Mouse (Mus musculus) MEL (cell line): ENCODE data around the gene Trpm8. TPM values are rescaled to one million over a fixed set of nuclear protein-coding genes. Genes with fewer than 3 reads are reported as not detected.

Experiments
- DNase-seq: peaks from one replicate; pipeline ENCODE4 v3.0.0; 2011; ENCODE audit warnings: low read depth, low spot score
- H3K27ac ChIP-seq: 2 replicates; pipeline ENCODE4 v1.5.1; 2012; ENCODE audit warnings: low read depth, mild to moderate bottlenecking, control low read depth, low read length, moderate library complexity; ENCODE audit not compliant: control insufficient read depth
- H3K27me3 ChIP-seq, 2 experiments: fragments of 150-350 bp in 1 of 2; sonication (generic) in 1 of 2; 2 replicates each; pipeline ENCODE4 v1.6.1; 2012; ENCODE audit warnings: low read length in 2 of 2, mild to moderate bottlenecking in 2 of 2, improper control_type of control experiment in 1 of 2, moderate library complexity in 1 of 2; ENCODE audit not compliant: insufficient read depth in 2 of 2, control insufficient read depth in 1 of 2
- H3K36me3 ChIP-seq, 2 experiments: 2 replicates each; pipeline ENCODE4 v1.6.1; 2012 to 2014; ENCODE audit warnings: low read length in 2 of 2, improper control_type of control experiment in 1 of 2, inconsistent platforms in 1 of 2, mild to moderate bottlenecking in 1 of 2; ENCODE audit not compliant: insufficient read depth in 2 of 2, control insufficient read depth in 1 of 2
- H3K4me1 ChIP-seq, 2 experiments: fragments of 150-350 bp in 1 of 2; sonication (generic) in 1 of 2; 2 replicates each; pipeline ENCODE4 v1.6.1; 2012; ENCODE audit warnings: low read length in 2 of 2, improper control_type of control experiment in 1 of 2, mild to moderate bottlenecking in 1 of 2; ENCODE audit not compliant: insufficient read depth in 2 of 2, control insufficient read depth in 1 of 2
- H3K4me3 ChIP-seq, 2 experiments: fragments of 150-350 bp in 1 of 2; sonication (generic) in 1 of 2; 2 replicates each; pipeline ENCODE4 v1.5.1; 2012; ENCODE audit warnings: low read depth in 2 of 2, low read length in 2 of 2, mild to moderate bottlenecking in 2 of 2, moderate library complexity in 2 of 2, control low read depth in 1 of 2, improper control_type of control experiment in 1 of 2; ENCODE audit not compliant: control insufficient read depth in 1 of 2, insufficient read depth in 1 of 2
- H3K79me2 ChIP-seq: 2 replicates; pipeline ENCODE4 v1.6.1; 2012; ENCODE audit warnings: mild to moderate bottlenecking, low read length, moderate library complexity; ENCODE audit not compliant: control insufficient read depth, poor library complexity, insufficient read depth
- H3K9ac ChIP-seq: 2 replicates; pipeline ENCODE4 v1.6.1; 2012; ENCODE audit warnings: low read depth, mild to moderate bottlenecking, control low read depth, low read length, moderate library complexity; ENCODE audit not compliant: control insufficient read depth, poor library complexity, severe bottlenecking
- H3K9me3 ChIP-seq: fragments of 150-350 bp; sonication (generic); replicated peaks from 2 replicates; pipeline ENCODE4 v1.6.1; 2012; ENCODE audit warnings: mild to moderate bottlenecking, low read length, improper control_type of control experiment, moderate library complexity; ENCODE audit not compliant: insufficient read depth
- BHLHE40 ChIP-seq: IDR thresholded peaks from 2 replicates; pipeline ENCODE4 v1.6.1; 2012; ENCODE audit warnings: low read depth, mild to moderate bottlenecking, inconsistent platforms, low read length, improper control_type of control experiment, borderline replicate concordance
- CHD2 ChIP-seq: IDR thresholded peaks from 2 replicates; pipeline ENCODE4 v1.6.1; 2011; ENCODE audit warnings: low read length, improper control_type of control experiment
- CTCF ChIP-seq, 3 experiments: IDR thresholded peaks in 2 of 3; conservative IDR thresholded peaks in 1 of 3; 2 replicates each; pipeline ENCODE4 v1.5.1; 2011 to 2012; ENCODE audit warnings: low read length in 3 of 3, low read depth in 2 of 3, mild to moderate bottlenecking in 2 of 3, improper control_type of control experiment in 1 of 3, inconsistent platforms in 1 of 3, mixed read lengths in 1 of 3, moderate library complexity in 1 of 3; ENCODE audit not compliant: control insufficient read depth in 1 of 3, insufficient read depth in 1 of 3, poor library complexity in 1 of 3, severe bottlenecking in 1 of 3
- E2F4 ChIP-seq: IDR thresholded peaks from 2 replicates; pipeline ENCODE4 v1.6.1; 2011; ENCODE audit warnings: low read depth, low read length, improper control_type of control experiment, borderline replicate concordance
- ELF1 ChIP-seq: IDR thresholded peaks from 2 replicates; pipeline ENCODE4 v1.6.1; 2014; ENCODE audit warnings: low read depth, mild to moderate bottlenecking, inconsistent platforms, low read length, improper control_type of control experiment, moderate library complexity
- EP300 ChIP-seq, 2 experiments: IDR thresholded peaks; 2 replicates each; pipeline ENCODE4 v1.6.1; 2011; ENCODE audit warnings: improper control_type of control experiment in 2 of 2, low read length in 2 of 2, low read depth in 1 of 2, mild to moderate bottlenecking in 1 of 2
- HCFC1 ChIP-seq: IDR thresholded peaks from 2 replicates; pipeline ENCODE4 v1.6.1; 2012; ENCODE audit warnings: low read depth, mild to moderate bottlenecking, inconsistent platforms, low read length, improper control_type of control experiment, moderate library complexity
- JUND ChIP-seq: IDR thresholded peaks from 2 replicates; pipeline ENCODE4 v1.6.1; 2011; ENCODE audit warnings: low read depth, mild to moderate bottlenecking, improper control_type of control experiment, low read length
- KAT2A ChIP-seq: conservative IDR thresholded peaks from 2 replicates; pipeline ENCODE4 v1.6.1; 2012; ENCODE audit warnings: low read depth, low read length, improper control_type of control experiment, inconsistent platforms
- MAFK ChIP-seq: IDR thresholded peaks from 2 replicates; pipeline ENCODE4 v1.6.1; 2011; ENCODE audit warnings: low read depth, mild to moderate bottlenecking, low read length, improper control_type of control experiment, borderline replicate concordance
- MAX ChIP-seq: IDR thresholded peaks from 2 replicates; pipeline ENCODE4 v1.6.1; 2011; ENCODE audit warnings: low read length, improper control_type of control experiment
- MAZ ChIP-seq: IDR thresholded peaks from 2 replicates; pipeline ENCODE4 v1.6.1; 2012; ENCODE audit warnings: low read depth, mild to moderate bottlenecking, inconsistent platforms, low read length, improper control_type of control experiment
- MEF2A ChIP-seq: IDR thresholded peaks from 2 replicates; pipeline ENCODE4 v1.6.1; 2014; ENCODE audit warnings: low read depth, mild to moderate bottlenecking, inconsistent platforms, low read length, improper control_type of control experiment; ENCODE audit not compliant: poor library complexity, insufficient replicate concordance, severe bottlenecking; ENCODE audit errors: extremely low read depth
- MXI1 ChIP-seq: IDR thresholded peaks from 2 replicates; pipeline ENCODE4 v1.6.1; 2011; ENCODE audit warnings: mild to moderate bottlenecking, low read depth, low read length, improper control_type of control experiment
- NELFE ChIP-seq: IDR thresholded peaks from 2 replicates; pipeline ENCODE4 v1.6.1; 2011; ENCODE audit warnings: low read depth, low read length, improper control_type of control experiment
- NRF1 ChIP-seq: IDR thresholded peaks from 2 replicates; pipeline ENCODE4 v1.6.1; 2014; ENCODE audit warnings: low read depth, mild to moderate bottlenecking, inconsistent platforms, low read length, improper control_type of control experiment, moderate library complexity; ENCODE audit not compliant: poor library complexity, insufficient read depth, severe bottlenecking
- POLR2AphosphoS2 ChIP-seq: IDR thresholded peaks from 2 replicates; pipeline ENCODE4 v1.6.1; 2011; ENCODE audit warnings: low read length, improper control_type of control experiment
- POLR2AphosphoS5 ChIP-seq: IDR thresholded peaks from 2 replicates; pipeline ENCODE4 v1.6.1; 2012; ENCODE audit warnings: low read depth, borderline replicate concordance, mild to moderate bottlenecking, inconsistent platforms, low read length, moderate library complexity, mixed read lengths
- RCOR1 ChIP-seq: IDR thresholded peaks from 2 replicates; pipeline ENCODE4 v1.6.1; 2012; ENCODE audit warnings: low read depth, mild to moderate bottlenecking, inconsistent platforms, low read length, improper control_type of control experiment
- SIN3A ChIP-seq: IDR thresholded peaks from 2 replicates; pipeline ENCODE4 v1.6.1; 2012; ENCODE audit warnings: low read length, improper control_type of control experiment, inconsistent platforms
- TAL1 ChIP-seq: IDR thresholded peaks from 2 replicates; pipeline ENCODE4 v1.6.1; 2012; ENCODE audit warnings: mild to moderate bottlenecking, inconsistent platforms, low read length, moderate library complexity, mixed read lengths
- TBP ChIP-seq: IDR thresholded peaks from 2 replicates; pipeline ENCODE4 v1.8.0; 2011; ENCODE audit warnings: low read depth, low read length, improper control_type of control experiment
- UBTF ChIP-seq: IDR thresholded peaks from 2 replicates; pipeline ENCODE4 v1.6.1; 2012; ENCODE audit warnings: low read depth, mild to moderate bottlenecking, inconsistent platforms, low read length, improper control_type of control experiment, moderate library complexity, borderline replicate concordance; ENCODE audit not compliant: insufficient read depth
- USF2 ChIP-seq, 2 experiments: IDR thresholded peaks; 2 replicates each; pipeline ENCODE4 v1.6.1; 2011 to 2012; ENCODE audit warnings: improper control_type of control experiment in 2 of 2, low read length in 2 of 2, borderline replicate concordance in 1 of 2, inconsistent platforms in 1 of 2, low read depth in 1 of 2, mild to moderate bottlenecking in 1 of 2; ENCODE audit not compliant: insufficient read depth in 1 of 2
- ZC3H11A ChIP-seq: IDR thresholded peaks from 2 replicates; pipeline ENCODE4 v1.6.1; 2012; ENCODE audit warnings: low read depth, mild to moderate bottlenecking, inconsistent platforms, low read length, improper control_type of control experiment
- ZKSCAN1 ChIP-seq: IDR thresholded peaks from 2 replicates; pipeline ENCODE4 v1.6.1; 2012; ENCODE audit warnings: low read depth, mild to moderate bottlenecking, inconsistent platforms, low read length, improper control_type of control experiment, moderate library complexity
- ZMIZ1 ChIP-seq: IDR thresholded peaks from 2 replicates; pipeline ENCODE4 v1.6.1; 2012; ENCODE audit warnings: low read depth, mild to moderate bottlenecking, inconsistent platforms, low read length, improper control_type of control experiment, moderate library complexity
- ZNF384 ChIP-seq: IDR thresholded peaks from 2 replicates; pipeline ENCODE4 v1.6.1; 2012; ENCODE audit warnings: low read depth, mild to moderate bottlenecking, inconsistent platforms, low read length, improper control_type of control experiment
- polyA plus RNA-seq, 2 experiments: library from polyadenylated mRNA; stranded (reverse) in 1 of 2; unstranded in 1 of 2; fragments of >175 nt in 1 of 2; fragments of >200 nt in 1 of 2; gene quantifications; 2 replicates each; pipeline versions ENCODE4 v1.2.1 to v1.2.4; 2012; ENCODE audit warnings: low replicate concordance in 2 of 2, low read depth in 1 of 2; ENCODE audit not compliant: insufficient read length in 2 of 2, insufficient read depth in 1 of 2, missing spikeins in 1 of 2
- total RNA-seq: library from RNA; depleted of rRNA; stranded (reverse); fragments of 300-350 nt; gene quantifications from 2 replicates; pipeline ENCODE4 v1.2.3, GENCODE M21; 2012

Trpm8 gene
- total and polyA plus RNA-seq, 3 experiments = not detected

DNA sequence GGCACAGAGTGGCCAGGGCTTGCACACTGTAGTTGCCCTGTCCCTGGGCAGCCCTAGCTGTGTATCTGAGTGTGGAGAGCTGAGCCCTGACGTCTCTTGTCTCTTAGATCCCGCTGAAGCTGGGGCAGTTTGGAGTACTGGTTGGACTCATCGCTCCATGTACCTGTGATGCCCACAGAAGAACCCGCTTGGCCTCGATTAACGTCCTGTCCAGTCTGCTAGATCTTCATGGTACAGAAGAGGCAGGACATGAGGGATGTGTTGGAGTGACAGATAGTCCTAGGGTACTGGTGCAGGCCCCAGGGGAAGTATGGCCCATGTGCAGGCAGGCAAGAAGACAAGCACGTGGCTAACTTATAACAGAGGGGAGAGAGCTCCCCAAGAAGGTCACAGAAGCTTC lies 27.9 kb upstream of the Trpm8 start:
- no peak overlapping the region for H3K9ac ChIP-seq
- DNase-seq = no peak
- TF ChIP-seq MAFK (no peak), E2F4 (no peak), HCFC1 (no peak), ZKSCAN1 (no peak), POLR2AphosphoS2 (no peak), MAZ (no peak), UBTF (no peak), TBP (no peak), JUND (no peak), POLR2AphosphoS5 (no peak), MXI1 (no peak), NRF1 (no peak), EP300 (IDR thresholded peaks at IDR 0.05; ENCODE audit: low read depth in 1 of 2, low read length in 2 of 2) (no peak), ZNF384 (no peak), ZC3H11A (no peak), USF2 (IDR thresholded peaks at IDR 0.05; ENCODE audit: borderline replicate concordance in 1 of 2, insufficient read depth in 1 of 2, low read depth in 1 of 2, low read length in 2 of 2) (no peak), BHLHE40 (no peak), ZMIZ1 (no peak), CTCF (IDR thresholded peaks at IDR 0.05 in 2 of 3, conservative IDR thresholded peaks at IDR 0.05 in 1 of 3; ENCODE audit: control insufficient read depth in 1 of 3, insufficient read depth in 1 of 3, low read depth in 2 of 3, low read length in 3 of 3, poor library complexity in 1 of 3, severe bottlenecking in 1 of 3) (no peak), MEF2A (no peak)
- H3K9me3 ChIP-seq = no peaks in the 10 kb centered on the region
- 0 out of 4 replicates have a peak, but pooled peaks cover 0 to 3% of the 10 kb centered on the region in 2 experiments for H3K4me1 ChIP-seq
- no peak overlapping the region for H3K27ac ChIP-seq
- H3K79me2 ChIP-seq = no peaks in the 10 kb centered on the region
- H3K4me3 ChIP-seq = no peak overlapping the region
- no peaks in the 10 kb centered on the region for H3K27me3 ChIP-seq
- no peaks in the 10 kb centered on the region for H3K36me3 ChIP-seq

DNA sequence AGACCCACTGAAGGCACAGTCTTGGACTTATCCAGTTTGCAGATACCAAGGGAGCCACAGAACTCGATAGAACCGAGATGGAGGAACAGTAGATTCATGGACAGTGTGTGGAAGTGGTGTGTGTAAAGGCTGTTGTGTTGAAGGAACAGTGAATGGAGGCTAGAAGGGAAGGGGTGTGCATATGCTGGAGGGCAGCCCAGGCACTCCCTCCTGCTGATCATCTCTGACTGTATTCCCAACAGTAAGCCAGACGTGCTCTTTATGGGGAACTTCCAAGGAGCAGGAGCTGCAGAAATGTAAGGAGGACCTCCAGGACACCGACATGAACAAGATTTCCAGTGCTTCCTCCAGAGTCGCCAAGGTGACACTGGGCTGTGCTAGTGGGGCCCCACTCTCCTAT lies 27.4 kb upstream of the Trpm8 start:
- Histone ChIP-seq H3K79me2 (no peaks in the 10 kb centered on the region), H3K9ac (no peak overlapping the region), H3K27ac (no peak overlapping the region), H3K9me3 (no peaks in the 10 kb centered on the region), H3K27me3 (no peaks in the 10 kb centered on the region), H3K36me3 (no peaks in the 10 kb centered on the region), H3K4me3 (no peak overlapping the region), H3K4me1 (0 out of 4 replicates have a peak, but pooled peaks cover 0 to 3% of the 10 kb centered on the region in 2 experiments)
- TF ChIP-seq TAL1 = no peak
- no peak for TF ChIP-seq SIN3A
- TF ChIP-seq USF2 (IDR thresholded peaks at IDR 0.05; ENCODE audit: borderline replicate concordance in 1 of 2, insufficient read depth in 1 of 2, low read depth in 1 of 2, low read length in 2 of 2) = no peak
- TF ChIP-seq CHD2 = no peak
- no peak for TF ChIP-seq E2F4
- no peak for TF ChIP-seq ELF1
- TF ChIP-seq RCOR1 = no peak
- no peak for TF ChIP-seq JUND
- TF ChIP-seq CTCF (IDR thresholded peaks at IDR 0.05 in 2 of 3, conservative IDR thresholded peaks at IDR 0.05 in 1 of 3; ENCODE audit: control insufficient read depth in 1 of 3, insufficient read depth in 1 of 3, low read depth in 2 of 3, low read length in 3 of 3, poor library complexity in 1 of 3, severe bottlenecking in 1 of 3) = no peak
- TF ChIP-seq UBTF = no peak
- TF ChIP-seq ZMIZ1 = no peak
- TF ChIP-seq KAT2A = no peak
- no peak for TF ChIP-seq MEF2A
- no peak for TF ChIP-seq MAX
- no peak for TF ChIP-seq NELFE
- no peak for DNase-seq
